ENCODE assay signal across 16 mouse cellular contexts in the genomic region with DNA sequence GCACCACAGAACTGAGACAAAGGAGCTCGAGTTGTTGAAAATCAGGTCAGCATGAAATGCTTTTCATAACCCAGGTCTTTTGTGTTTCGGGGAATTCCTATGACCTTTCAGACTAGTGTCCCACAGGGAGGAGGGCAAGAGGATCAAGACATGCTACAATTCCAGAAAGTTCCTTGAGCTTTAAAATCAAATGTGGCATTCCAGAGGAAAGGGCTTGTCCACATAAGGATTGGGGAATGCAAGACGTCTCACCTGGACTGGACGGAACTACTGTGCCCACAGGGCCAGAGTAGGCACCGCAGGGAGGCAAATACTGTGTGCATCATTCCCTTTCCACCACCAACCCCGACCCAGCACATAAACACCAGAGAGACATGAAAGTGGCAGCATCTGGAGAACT.
DNase-seq lines count a peak whose midpoint lies in the region; ATAC-seq lines count a peak whose summit lies in the region.
"Had no signal": no experiment of that assay in that cellular context is flagged by ENCODE, and none has a peak within 500 bp of the region (broad histone marks: within the 10 kb centered on the region; RNA-seq: fewer than 3 reads in every experiment).

No protein-coding gene starts in this region.

- peak overlapping the region; percentile 46; the same call in 1 of the 2 replicates for H3K27ac ChIP-seq in heart, embryonic 15.5 days
- no peak overlapping the region for H3K27ac ChIP-seq in midbrain, embryonic 11.5 days (ENCODE audit: low read depth, low read length)
- H3K27ac ChIP-seq in midbrain, embryonic 15.5 days: no peak overlapping the region
- H3K27ac ChIP-seq in embryonic facial prominence, embryonic 13.5 days: 0 out of 2 replicates have a peak overlapping the region, but pooled peaks have one; percentile 9
- H3K27ac ChIP-seq in midbrain, embryonic 16.5 days (ENCODE audit: low read length): no peak overlapping the region
- H3K27ac ChIP-seq: hindbrain, embryonic 14.5 days; neural tube, embryonic 12.5 days had no signal

- DNase-seq in heart, adult 18-20 months: no peak
- DNase-seq in midbrain, embryonic 11.5 days (ENCODE audit: low spot score, missing footprints): peak; percentile 84
- DNase-seq in gastrocnemius, postnatal 14 days: no peak
- DNase-seq: gastrocnemius, postnatal 36 days; kidney, adult 8-10 months; left cerebral cortex, postnatal 4 days; lung, postnatal 4 days; right cerebral cortex, postnatal 4 days; thymus, postnatal 14 days had no signal

- intact Hi-C loops in gastrocnemius, postnatal 14 days (cut with DNase I; ENCODE audit: low total_unique reads): loop anchor here (10.0 kb wide), 1 partner anchor 190 kb away; no protein-coding TSS in a partner anchor

- peaks cover 59% of the 10 kb centered on the region for H3K4me1 ChIP-seq in heart, embryonic 15.5 days (replicated peaks)
- peaks cover 9% of the 10 kb centered on the region for H3K4me1 ChIP-seq in midbrain, embryonic 11.5 days (ENCODE audit: control insufficient read depth, insufficient read depth, low read length)
- 0 out of 2 replicates have a peak, but pooled peaks cover 5% of the 10 kb centered on the region for H3K4me1 ChIP-seq in midbrain, embryonic 15.5 days
- H3K4me1 ChIP-seq in embryonic facial prominence, embryonic 13.5 days: peaks cover 40% of the 10 kb centered on the region
- peaks cover 10% of the 10 kb centered on the region; the same call in 1 of the 2 replicates for H3K4me1 ChIP-seq in midbrain, embryonic 16.5 days (ENCODE audit: control insufficient read depth, insufficient read depth, low read length)

- H3K4me2 ChIP-seq in heart, embryonic 15.5 days: no peak overlapping the region
- no peak overlapping the region for H3K4me2 ChIP-seq in midbrain, embryonic 11.5 days
- no peak overlapping the region for H3K4me2 ChIP-seq in midbrain, embryonic 15.5 days
- H3K4me2 ChIP-seq in embryonic facial prominence, embryonic 13.5 days: no peak overlapping the region
- H3K4me2 ChIP-seq in midbrain, embryonic 16.5 days (ENCODE audit: low read length): no peak overlapping the region
- H3K4me2 ChIP-seq: hindbrain, embryonic 14.5 days; neural tube, embryonic 12.5 days had no signal

- H3K27me3 ChIP-seq in heart, embryonic 15.5 days: no peaks in the 10 kb centered on the region
- no peaks in the 10 kb centered on the region for H3K27me3 ChIP-seq in midbrain, embryonic 11.5 days (ENCODE audit: control insufficient read depth, insufficient read depth, low read length)
- no peaks in the 10 kb centered on the region for H3K27me3 ChIP-seq in midbrain, embryonic 15.5 days (replicated peaks)
- H3K27me3 ChIP-seq in embryonic facial prominence, embryonic 13.5 days: no peaks in the 10 kb centered on the region
- no peaks in the 10 kb centered on the region for H3K27me3 ChIP-seq in midbrain, embryonic 16.5 days (ENCODE audit: control insufficient read depth, insufficient read depth, low read depth, low read length)
- H3K27me3 ChIP-seq: neural tube, embryonic 12.5 days had no signal

- ATAC-seq in heart, embryonic 15.5 days (replicated peaks; ENCODE audit: insufficient number of reproducible peaks, insufficient read depth, low FRiP score, low read depth): no peak
- ATAC-seq in midbrain, embryonic 11.5 days (ENCODE audit: low FRiP score): no peak
- no peak for ATAC-seq in midbrain, embryonic 15.5 days (replicated peaks)
- ATAC-seq in embryonic facial prominence, embryonic 13.5 days (ENCODE audit: insufficient number of reproducible peaks, insufficient read depth, low FRiP score, low TSS enrichment, low read depth): no peak
- ATAC-seq in midbrain, embryonic 16.5 days: peak; percentile 36; the same call in 1 of the 2 replicates

- H3K36me3 ChIP-seq in heart, embryonic 15.5 days: no peaks in the 10 kb centered on the region
- no peaks in the 10 kb centered on the region for H3K36me3 ChIP-seq in midbrain, embryonic 11.5 days (ENCODE audit: control insufficient read depth, insufficient read depth, low read length)
- no peaks in the 10 kb centered on the region for H3K36me3 ChIP-seq in midbrain, embryonic 15.5 days (replicated peaks)
- H3K36me3 ChIP-seq in embryonic facial prominence, embryonic 13.5 days: no peaks in the 10 kb centered on the region
- H3K36me3 ChIP-seq in midbrain, embryonic 16.5 days (ENCODE audit: control insufficient read depth, insufficient read depth, low read length): no peaks in the 10 kb centered on the region
- H3K36me3 ChIP-seq: G1E; neural tube, embryonic 12.5 days had no signal

- 61% methylated on average over 6 of the region's 6 CpGs for WGBS in heart, embryonic 15.5 days
- 68% methylated on average over 6 of the region's 6 CpGs for WGBS in midbrain, embryonic 11.5 days
- 63% methylated on average over 6 of the region's 6 CpGs for WGBS in midbrain, embryonic 15.5 days
- WGBS in embryonic facial prominence, embryonic 13.5 days: 69% methylated on average over 6 of the region's 6 CpGs
- WGBS in midbrain, embryonic 16.5 days: 65% methylated on average over 6 of the region's 6 CpGs

- H3K9me3 ChIP-seq in heart, embryonic 15.5 days (replicated peaks): no peaks in the 10 kb centered on the region
- H3K9me3 ChIP-seq in midbrain, embryonic 11.5 days (ENCODE audit: control insufficient read depth, low read length): no peaks in the 10 kb centered on the region
- no peaks in the 10 kb centered on the region for H3K9me3 ChIP-seq in midbrain, embryonic 15.5 days
- no peaks in the 10 kb centered on the region for H3K9me3 ChIP-seq in embryonic facial prominence, embryonic 13.5 days
- no peaks in the 10 kb centered on the region for H3K9me3 ChIP-seq in midbrain, embryonic 16.5 days (replicated peaks; ENCODE audit: control insufficient read depth, low read length, poor library complexity, severe bottlenecking)
- H3K9me3 ChIP-seq: G1E; neural tube, embryonic 12.5 days had no signal

- H3K4me3 ChIP-seq in heart, embryonic 15.5 days: no peak overlapping the region
- no peak overlapping the region for H3K4me3 ChIP-seq in midbrain, embryonic 11.5 days (ENCODE audit: low read depth, low read length)
- H3K4me3 ChIP-seq in midbrain, embryonic 15.5 days: no peak overlapping the region
- H3K4me3 ChIP-seq in embryonic facial prominence, embryonic 13.5 days: no peak overlapping the region
- no peak overlapping the region for H3K4me3 ChIP-seq in midbrain, embryonic 16.5 days (ENCODE audit: low read depth, low read length)
- H3K4me3 ChIP-seq: neural tube, embryonic 12.5 days had no signal

- no peak overlapping the region for H3K9ac ChIP-seq in heart, embryonic 15.5 days
- H3K9ac ChIP-seq in midbrain, embryonic 11.5 days (ENCODE audit: low read length): no peak overlapping the region
- H3K9ac ChIP-seq in midbrain, embryonic 15.5 days: no peak overlapping the region
- H3K9ac ChIP-seq in embryonic facial prominence, embryonic 13.5 days: no peak overlapping the region
- H3K9ac ChIP-seq in midbrain, embryonic 16.5 days (ENCODE audit: low read depth, low read length): no peak overlapping the region
- H3K9ac ChIP-seq: hindbrain, embryonic 14.5 days; neural tube, embryonic 12.5 days had no signal

Comparison
In these comparisons a context has a peak if more than half of its experiments do, and no peak if none do; other contexts are left out.
1. H3K27ac ChIP-seq: peak in heart, embryonic 15.5 days (single experiment) and embryonic facial prominence, embryonic 13.5 days (single experiment); none in midbrain, embryonic 11.5 days (single experiment), midbrain, embryonic 15.5 days (single experiment) and midbrain, embryonic 16.5 days (single experiment).